In the genomic region with DNA sequence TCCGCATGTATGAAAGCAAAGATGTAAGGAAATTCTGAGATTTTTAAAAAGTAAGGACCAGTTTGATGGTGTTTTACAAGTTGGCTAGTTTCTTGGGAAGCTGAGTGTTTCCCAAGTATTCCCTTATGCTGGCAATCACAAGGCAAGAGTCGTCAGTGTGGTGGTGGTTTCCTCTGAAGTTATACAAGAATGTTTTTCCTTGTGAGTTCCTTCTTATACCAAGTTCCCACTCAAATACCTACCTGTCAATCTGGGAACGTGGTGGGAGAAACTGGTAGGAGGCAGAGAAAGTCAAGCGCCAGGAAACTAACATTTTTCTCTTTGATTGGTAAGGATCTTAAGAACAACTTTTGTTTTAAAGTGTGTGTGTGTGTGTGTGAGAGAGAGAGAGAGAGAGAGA, we compare ENCODE assay signal across 21 mouse cellular contexts. TPM values are rescaled to one million over a fixed set of nuclear protein-coding genes. Genes with fewer than 3 reads are reported as not detected.
"Had no signal": no experiment of that assay in that cellular context is flagged by ENCODE, and none has a peak within 500 bp of the region (broad histone marks: within the 10 kb centered on the region; RNA-seq: fewer than 3 reads in every experiment).

No protein-coding gene starts in this region.

- H3K4me2 ChIP-seq: lung, embryonic 14.5 days; midbrain, embryonic 11.5 days; midbrain, embryonic 13.5 days; midbrain, embryonic 15.5 days; neural tube, embryonic 12.5 days had no signal

- H3K9me3 ChIP-seq: megakaryocyte, embryonic 14.5 days; midbrain, embryonic 13.5 days; midbrain, embryonic 15.5 days; neural tube, embryonic 12.5 days had no signal

- H3K36me3 ChIP-seq: midbrain, embryonic 13.5 days; midbrain, embryonic 15.5 days; neural tube, embryonic 12.5 days had no signal

- H3K27me3 ChIP-seq: megakaryocyte, embryonic 14.5 days; midbrain, embryonic 13.5 days; midbrain, embryonic 15.5 days; neural tube, embryonic 12.5 days had no signal

- H3K4me3 ChIP-seq: megakaryocyte, embryonic 14.5 days; midbrain, embryonic 13.5 days; midbrain, embryonic 15.5 days; neural tube, embryonic 12.5 days had no signal

- ATAC-seq: midbrain, embryonic 13.5 days; midbrain, embryonic 15.5 days had no signal

- DNase-seq: lung, adult 18-20 months; lung, embryonic 14.5 days; lung, postnatal 10 days; lung, postnatal 4 days; thymus, adult 2 months; thymus, postnatal 25 days; thymus, postnatal 4 days had no signal

- H3K9ac ChIP-seq: liver, embryonic 14.5 days; lung, embryonic 14.5 days; midbrain, embryonic 13.5 days; midbrain, embryonic 15.5 days; neural tube, embryonic 12.5 days had no signal

- H3K27ac ChIP-seq: liver, embryonic 14.5 days; midbrain, embryonic 13.5 days; midbrain, embryonic 15.5 days; neural tube, embryonic 12.5 days had no signal

- H3K4me1 ChIP-seq: megakaryocyte, embryonic 14.5 days; midbrain, embryonic 13.5 days; midbrain, embryonic 15.5 days; neural tube, embryonic 12.5 days had no signal

RNA-seq across cellular contexts. Expression of a gene that starts 23.6 kb away (rescaled TPM):
- total RNA-seq: midbrain, postnatal 0 days; monocyte, adult 5-6 weeks; neutrophil, adult 5-6 weeks had no signal
- polyA plus RNA-seq: liver, embryonic 14.5 days; liver, embryonic 16.5 days; lung, embryonic 14.5 days; lung, embryonic 16.5 days; midbrain, embryonic 15.5 days; spleen, adult 2 months; stomach, embryonic 14.5 days; stomach, embryonic 16.5 days had no signal
